Mouse (Mus musculus) layer of hippocampus, adult 8-10 months (tissue): Measurements from ENCODE around the gene Mink1. TPM values are rescaled to one million over a fixed set of nuclear protein-coding genes. Genes with fewer than 3 reads are reported as not detected.
A peak's percentile ranks its signal among the peaks of the same experiment; 100 is the strongest.

ENCODE experiments used
- DNase-seq, 2 experiments: peaks; one replicate each; pipeline ENCODE4 v3.0.0; 2022; ENCODE audit warnings: low spot score in 2 of 2
- total RNA-seq, 4 experiments: library from RNA; stranded (reverse); gene quantifications; 2 replicates each; pipeline ENCODE4 v1.2.4; 2022

Gene Mink1
- total RNA-seq, 4 experiments from 2014 or later: 419 to 496 (median 460) TPM

- peak in 1 of 2 experiments; percentile 1 for DNase-seq
Observed at GRCm38 (mm10) chr11:70652884-70653344, 90.2 kb downstream of the Mink1 start.

- DNase-seq: peak; percentile 3 to 7
Observed at GRCm38 (mm10) chr11:70653345-70654197, 90.9 kb downstream of the Mink1 start.

- DNase-seq: peak; percentile 33 to 65
Observed at GRCm38 (mm10) chr11:70654198-70654922, 91.7 kb downstream of the Mink1 start, which contains the start of gene Pfn1. Pfn1 (minus strand) TSS chr11:70654644.

- peak in 1 of 2 experiments; percentile 57 for DNase-seq
Observed at GRCm38 (mm10) chr11:70654923-70655570, 92.4 kb downstream of the Mink1 start.

GRCm38 (mm10) chr11:70655571-70656455, 93.1 kb downstream of the Mink1 start:
- DNase-seq: no peak

GRCm38 (mm10) chr11:70656456-70656927, 93.8 kb downstream of the Mink1 start:
- DNase-seq: no peak

GRCm38 (mm10) chr11:70656964-70657363, 94.3 kb downstream of the Mink1 start, which contains the start of gene Eno3:
Eno3 (plus strand) TSS chr11:70657202.
- no peak for DNase-seq

- DNase-seq: no peak
Observed at GRCm38 (mm10) chr11:70657573-70657972, 94.9 kb downstream of the Mink1 start.

GRCm38 (mm10) chr11:70657991-70658390, 95.3 kb downstream of the Mink1 start:
- DNase-seq: no peak

GRCm38 (mm10) chr11:70658521-70658920, 95.8 kb downstream of the Mink1 start:
- DNase-seq: no peak

- no peak for DNase-seq
Observed at GRCm38 (mm10) chr11:70658942-70659341, 96.3 kb downstream of the Mink1 start.

GRCm38 (mm10) chr11:70660571-70660970, 97.9 kb downstream of the Mink1 start:
- no peak for DNase-seq

- DNase-seq: no peak
Observed at GRCm38 (mm10) chr11:70663101-70663500, 100.4 kb downstream of the Mink1 start.

GRCm38 (mm10) chr11:70663957-70664356, 101.3 kb downstream of the Mink1 start:
- no peak for DNase-seq

Other genes starting within 250 kb of the Mink1 start
- gene Alox12e, start 240.3 kb upstream of the Mink1 start, total RNA-seq: under 1 TPM in 3 of 4 experiments, not detected in 1; 0.18 to 0.38 (median 0.18) TPM
- gene Alox15, start 210.8 kb upstream of the Mink1 start, total RNA-seq: under 1 TPM in 2 of 4 experiments, not detected in 2; 0.45 to 0.61 TPM
- 10 to 100 TPM; 32.8 to 35.6 (median 33.8) TPM for gene Pelp1, start 152.8 kb upstream of the Mink1 start, total RNA-seq
- gene Arrb2, start 130.2 kb upstream of the Mink1 start, total RNA-seq: 100 to 1,000 TPM in 2 of 4 experiments, 10 to 100 TPM in 2; 97.4 to 116 (median 101) TPM
- gene Med11, start 111.0 kb upstream of the Mink1 start, total RNA-seq: 10 to 100 TPM; 10.6 to 16.9 (median 15.2) TPM
- gene Zmynd15, start 103.4 kb upstream of the Mink1 start, total RNA-seq: 1 to 10 TPM in 2 of 4 experiments, under 1 TPM in 2; 0.45 to 2.0 (median 1.1) TPM
- 1 to 10 TPM; 1.4 to 6.7 (median 3.5) TPM for gene Cxcl16, start 102.9 kb upstream of the Mink1 start, total RNA-seq
- gene Tm4sf5, start 57.6 kb upstream of the Mink1 start, total RNA-seq: not detected
- not detected for gene Vmo1, start 48.3 kb upstream of the Mink1 start, total RNA-seq
- gene Gltpd2, start 43.7 kb upstream of the Mink1 start, total RNA-seq: not detected
- 100 to 1,000 TPM; 176 to 204 (median 189) TPM for gene Psmb6, start 37.5 kb upstream of the Mink1 start, total RNA-seq
- not detected for gene Gm40193, start 29.9 kb upstream of the Mink1 start, total RNA-seq
- 10 to 100 TPM; 18.2 to 23.4 (median 20.2) TPM for gene Pld2, start 22.8 kb upstream of the Mink1 start, total RNA-seq
- gene 4930544D05Rik, start 53.0 kb downstream of the Mink1 start, total RNA-seq: 1 to 10 TPM in 1 of 4 experiments, under 1 TPM in 2, not detected in 1; 0.54 to 1.1 (median 0.87) TPM
- 1 to 10 TPM in 1 of 4 experiments, not detected in 3; 1.0 TPM for gene Chrne, start 56.3 kb downstream of the Mink1 start, total RNA-seq
- gene Gp1ba, start 76.2 kb downstream of the Mink1 start, total RNA-seq: under 1 TPM in 1 of 4 experiments, not detected in 3; 0.21 TPM
- 100 to 1,000 TPM in 1 of 4 experiments, 10 to 100 TPM in 3; 84.8 to 102 (median 92.8) TPM for gene Rnf167, start 84.4 kb downstream of the Mink1 start, total RNA-seq
- gene Slc25a11, start 84.6 kb downstream of the Mink1 start, total RNA-seq: 100 to 1,000 TPM; 118 to 129 (median 122) TPM
- 100 to 1,000 TPM; 268 to 335 (median 298) TPM for gene Pfn1, start 91.8 kb downstream of the Mink1 start, total RNA-seq
- 10 to 100 TPM in 3 of 4 experiments, 1 to 10 TPM in 1; 10.0 to 14.5 (median 11.2) TPM for gene Eno3, start 94.3 kb downstream of the Mink1 start, total RNA-seq
- gene Spag7, start 106.5 kb downstream of the Mink1 start, total RNA-seq: 10 to 100 TPM; 47.4 to 54.8 (median 51.8) TPM
- 100 to 1,000 TPM; 291 to 332 (median 307) TPM for gene Camta2, start 125.2 kb downstream of the Mink1 start, total RNA-seq
- gene Inca1, start 137.3 kb downstream of the Mink1 start, total RNA-seq: 1 to 10 TPM; 3.8 to 6.5 (median 4.7) TPM
- 10 to 100 TPM; 71.2 to 92.9 (median 83.9) TPM for gene Kif1c, start 137.7 kb downstream of the Mink1 start, total RNA-seq
- 10 to 100 TPM; 20.4 to 23.8 (median 22.2) TPM for gene Zfp3, start 201.3 kb downstream of the Mink1 start, total RNA-seq
- gene Scimp, start 249.7 kb downstream of the Mink1 start, total RNA-seq: 1 to 10 TPM in 1 of 4 experiments, under 1 TPM in 1, not detected in 2; 0.83 to 1.9 TPM